Mouse (Mus musculus) CH12.LX (cell line): ENCODE measurements around the gene Gm8113. TPM values are rescaled to one million over a fixed set of nuclear protein-coding genes. Genes with fewer than 3 reads are reported as not detected.
A peak's percentile ranks its signal among the peaks of the same experiment; 100 is the strongest.
"Not testable (repeated sequence)": the region's sequence is repeated elsewhere in the genome, so short reads cannot be mapped to it uniquely, and the experiment has no call there.

ENCODE experiments used
- DNase-seq: peaks from one replicate; pipeline ENCODE4 v3.0.0-alpha.2; 2013; ENCODE audit errors: extremely low read depth
- H3K27ac ChIP-seq: 2 replicates; pipeline ENCODE4 v1.5.1; 2012; ENCODE audit warnings: low read depth, mild to moderate bottlenecking, control low read depth, moderate library complexity; ENCODE audit not compliant: insufficient read depth
- H3K27me3 ChIP-seq: replicated peaks from 2 replicates; pipeline ENCODE3; 2012; ENCODE audit warnings: inconsistent platforms
- H3K36me3 ChIP-seq, 2 experiments: replicated peaks in 1 of 2; 2 replicates each; pipeline versions ENCODE3 to v1.6.1; 2012; ENCODE audit warnings: inconsistent platforms in 1 of 2, low read length in 1 of 2, mild to moderate bottlenecking in 1 of 2, mixed read lengths in 1 of 2, moderate library complexity in 1 of 2; ENCODE audit not compliant: control insufficient read depth in 1 of 2, insufficient read depth in 1 of 2
- H3K4me1 ChIP-seq, 2 experiments: 2 replicates each; pipeline ENCODE4 v1.6.1; 2012; ENCODE audit warnings: inconsistent platforms in 1 of 2, moderate library complexity in 1 of 2; ENCODE audit not compliant: insufficient read depth in 2 of 2, control insufficient read depth in 1 of 2
- H3K4me2 ChIP-seq: 2 replicates; pipeline ENCODE4 v1.6.1; 2012; ENCODE audit warnings: low read depth, mild to moderate bottlenecking, control low read depth; ENCODE audit not compliant: poor library complexity, insufficient read depth, severe bottlenecking
- H3K4me3 ChIP-seq, 3 experiments: fragments of 150-350 bp in 1 of 3; sonication (generic) in 1 of 3; replicated peaks in 1 of 3; 2 replicates each; pipeline versions ENCODE3 to v1.5.1; 2011 to 2012; ENCODE audit warnings: low read depth in 2 of 3, low read length in 2 of 3, mild to moderate bottlenecking in 2 of 3, moderate library complexity in 2 of 3, control low read depth in 1 of 3, improper control_type of control experiment in 1 of 3, inconsistent platforms in 1 of 3, mixed read lengths in 1 of 3; ENCODE audit not compliant: poor library complexity in 1 of 3
- H3K79me2 ChIP-seq: replicated peaks from 2 replicates; pipeline ENCODE4 v1.6.1; 2012; ENCODE audit warnings: mild to moderate bottlenecking, moderate library complexity; ENCODE audit not compliant: control insufficient read depth, poor library complexity, insufficient read depth, severe bottlenecking; ENCODE audit errors: extremely low read depth
- H3K9ac ChIP-seq: 2 replicates; pipeline ENCODE4 v1.6.1; 2012; ENCODE audit warnings: low read depth, mild to moderate bottlenecking, control low read depth, moderate library complexity; ENCODE audit not compliant: insufficient read depth
- H3K9me3 ChIP-seq: replicated peaks from 2 replicates; pipeline ENCODE3; 2012; ENCODE audit warnings: low read length, inconsistent platforms, mixed read lengths
- CTCF ChIP-seq, 2 experiments: IDR thresholded peaks in 1 of 2; conservative IDR thresholded peaks in 1 of 2; 2 replicates each; pipeline ENCODE4 v1.5.1; 2011 to 2012; ENCODE audit warnings: low read depth in 2 of 2, low read length in 2 of 2, improper control_type of control experiment in 1 of 2, inconsistent platforms in 1 of 2, mild to moderate bottlenecking in 1 of 2, moderate library complexity in 1 of 2
- E2F4 ChIP-seq: IDR thresholded peaks from 2 replicates; pipeline ENCODE4 v1.6.1; 2011; ENCODE audit warnings: low read depth, low read length, improper control_type of control experiment; ENCODE audit not compliant: insufficient replicate concordance
- NRF1 ChIP-seq: IDR thresholded peaks from 2 replicates; pipeline ENCODE4 v1.6.1; 2014; ENCODE audit warnings: low read depth, mild to moderate bottlenecking, inconsistent platforms, low read length, improper control_type of control experiment, moderate library complexity
- RAD21 ChIP-seq: IDR thresholded peaks from 2 replicates; pipeline ENCODE4 v1.6.1; 2011; ENCODE audit warnings: low read depth, mild to moderate bottlenecking, low read length, improper control_type of control experiment, moderate library complexity
- SMC3 ChIP-seq: IDR thresholded peaks from 2 replicates; pipeline ENCODE4 v1.6.1; 2011; ENCODE audit warnings: low read depth, low read length, improper control_type of control experiment
- dilution Hi-C: fragments of 300-500 bp; cut with MboI; formaldehyde crosslinking; loops from 2 replicates; pipeline ENCODE4 v1.14.3; 2020; ENCODE audit warnings: low sequenced_read_pairs; ENCODE audit not compliant: extremely low pct_unique_long_range_greater_than_20kb, extremely low pct_ligation_motif_present
- in situ Hi-C: fragments of 300-500 bp; cut with MboI; formaldehyde crosslinking; loops from 3 replicates; pipeline ENCODE4 v1.14.3; 2019; ENCODE audit warnings: low sequenced_read_pairs, low pct_ligation_motif_present, low pct_unique_long_range_greater_than_20kb, mixed read lengths
- polyA plus RNA-seq: library from polyadenylated mRNA; unstranded; fragments of >175 nt; gene quantifications from 2 replicates; pipeline ENCODE4 v1.2.1, GENCODE M21; 2012; ENCODE audit warnings: low read depth; ENCODE audit not compliant: insufficient read length
- total RNA-seq, 2 experiments: library from RNA; depleted of rRNA; stranded (reverse); fragments of 300-350 nt in 1 of 2; fragments of >200 nt in 1 of 2; gene quantifications; 2 replicates each; pipeline ENCODE4 v1.2.3; 2012 to 2014

Gene Gm8113
- 0.04 and 0.08 TPM in 2 replicates for total RNA-seq (2012; rRNA removed)
- 0.38 and 0.73 TPM in 2 replicates for total RNA-seq (2014; rRNA removed)
- polyA plus RNA-seq, result 0.26 and 0.41 TPM in 2 replicates

- DNase-seq, result peak; percentile 63
- dilution Hi-C loops, H3K79me2 ChIP-seq, H3K9me3 ChIP-seq, H3K36me3 ChIP-seq, H3K27ac ChIP-seq: not testable (repeated sequence)
- peak within 1 kb of the TSS; percentile 69 for H3K4me2 ChIP-seq
- H3K4me3 ChIP-seq, result peak within 1 kb of the TSS; percentile 37 to 52 (median 44)
- peak; percentile 92 for TF ChIP-seq E2F4
- peak; percentile 57 for TF ChIP-seq RAD21
- peak; percentile 51 to 73 for TF ChIP-seq CTCF (conservative IDR thresholded peaks at IDR 0.05 in 1 of 2, IDR thresholded peaks at IDR 0.05 in 1 of 2; ENCODE audit: low read depth in 2 of 2, low read length in 2 of 2)
- TF ChIP-seq NRF1, result peak; percentile 77
- peak; percentile 45 for TF ChIP-seq SMC3
- TF ChIP-seq, all 38 proteins: peak for 5; not testable (repeated sequence) for 33
- H3K4me1 ChIP-seq, H3K27me3 ChIP-seq, in situ Hi-C loops: not testable (repeated sequence)
- H3K9ac ChIP-seq, result peak within 1 kb of the TSS; percentile 16; the same call in 1 of the 2 replicates
Measured at GRCm38 (mm10) chr14:43924688-43925403, at the start of gene Gm8113. Gm8113 (plus strand) TSS chr14:43925390.

GRCm38 (mm10) chr14:43875417-43875816 lies 49.8 kb upstream of the Gm8113 start, which contains the start of gene Ear1:
Ear1 (minus strand) TSS chr14:43875517.
- dilution Hi-C loops, H3K27me3 ChIP-seq, H3K36me3 ChIP-seq, H3K4me3 ChIP-seq, H3K9ac ChIP-seq, in situ Hi-C loops, DNase-seq, H3K9me3 ChIP-seq, H3K4me2 ChIP-seq, H3K4me1 ChIP-seq, H3K27ac ChIP-seq, H3K79me2 ChIP-seq: not testable (repeated sequence)

DNA sequence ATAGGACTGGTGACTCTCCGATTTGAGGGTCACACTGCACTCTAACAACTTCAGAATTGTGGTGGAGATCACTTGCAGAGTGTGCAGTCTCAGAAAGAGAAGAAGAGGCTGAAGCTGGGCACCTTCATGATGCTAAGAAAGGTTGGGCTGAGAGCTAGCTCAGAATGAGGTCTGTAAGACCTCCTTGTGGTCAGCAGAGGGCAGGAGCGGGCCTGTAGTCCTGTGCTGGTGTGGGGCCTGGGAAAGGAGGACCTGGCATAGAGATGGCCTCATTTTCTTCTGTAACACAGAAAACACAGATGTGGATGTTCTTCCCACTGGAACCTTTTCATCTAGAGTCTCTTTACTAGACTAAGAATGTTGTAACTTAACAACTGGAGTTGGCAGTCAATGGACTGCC lies 47.4 kb upstream of the Gm8113 start:
- H3K79me2 ChIP-seq, H3K4me3 ChIP-seq, H3K27ac ChIP-seq, H3K36me3 ChIP-seq, in situ Hi-C loops, H3K4me2 ChIP-seq, H3K27me3 ChIP-seq, H3K9ac ChIP-seq, dilution Hi-C loops, DNase-seq, H3K4me1 ChIP-seq, H3K9me3 ChIP-seq: not testable (repeated sequence)

- in situ Hi-C loops, result not testable (repeated sequence)
Measured at GRCm38 (mm10) chr14:43879966-43880545, 45.1 kb upstream of the Gm8113 start.

DNA sequence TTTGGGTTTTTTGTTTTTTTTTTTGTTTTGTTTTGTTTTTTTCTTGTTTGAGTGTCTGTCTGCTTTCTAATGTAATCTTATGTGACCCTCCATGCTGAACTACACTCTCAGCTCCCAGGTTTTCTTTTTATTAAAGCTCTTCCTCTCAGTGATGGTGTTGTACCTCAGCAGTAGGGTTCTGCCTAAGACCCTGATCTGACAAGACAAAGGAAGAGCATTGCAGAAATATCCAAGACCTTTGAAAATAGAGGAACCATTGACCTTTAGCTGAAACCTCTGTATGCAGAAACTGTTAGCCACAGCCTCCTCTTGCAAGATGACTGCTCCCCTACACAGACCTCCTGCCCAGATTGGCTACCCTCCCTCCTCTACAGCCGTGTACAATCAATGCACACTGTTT lies 39.0 kb upstream of the Gm8113 start:
- dilution Hi-C loops, DNase-seq, H3K4me1 ChIP-seq, H3K79me2 ChIP-seq, H3K4me2 ChIP-seq, in situ Hi-C loops, H3K4me3 ChIP-seq, H3K27me3 ChIP-seq, H3K9me3 ChIP-seq, H3K27ac ChIP-seq, H3K9ac ChIP-seq, H3K36me3 ChIP-seq: not testable (repeated sequence)

More at GRCm38 (mm10) chr14:43879966-43880545, 45.1 kb upstream of the Gm8113 start:
- H3K27ac ChIP-seq, H3K9me3 ChIP-seq, DNase-seq, H3K9ac ChIP-seq, H3K4me3 ChIP-seq, H3K79me2 ChIP-seq, dilution Hi-C loops, H3K4me2 ChIP-seq, H3K4me1 ChIP-seq, H3K27me3 ChIP-seq, H3K36me3 ChIP-seq: not testable (repeated sequence)
